Mouse (Mus musculus) kidney, adult 11 months (tissue): ENCODE results near the gene Tcl1b1.
"Not testable (repeated sequence)": the region's sequence is repeated elsewhere in the genome, so short reads cannot be mapped to it uniquely, and the experiment has no call there.

Experiments
- DNase-seq: peaks from one replicate; pipeline ENCODE4 v3.0.0; 2022

The Tcl1b1 gene

DNA sequence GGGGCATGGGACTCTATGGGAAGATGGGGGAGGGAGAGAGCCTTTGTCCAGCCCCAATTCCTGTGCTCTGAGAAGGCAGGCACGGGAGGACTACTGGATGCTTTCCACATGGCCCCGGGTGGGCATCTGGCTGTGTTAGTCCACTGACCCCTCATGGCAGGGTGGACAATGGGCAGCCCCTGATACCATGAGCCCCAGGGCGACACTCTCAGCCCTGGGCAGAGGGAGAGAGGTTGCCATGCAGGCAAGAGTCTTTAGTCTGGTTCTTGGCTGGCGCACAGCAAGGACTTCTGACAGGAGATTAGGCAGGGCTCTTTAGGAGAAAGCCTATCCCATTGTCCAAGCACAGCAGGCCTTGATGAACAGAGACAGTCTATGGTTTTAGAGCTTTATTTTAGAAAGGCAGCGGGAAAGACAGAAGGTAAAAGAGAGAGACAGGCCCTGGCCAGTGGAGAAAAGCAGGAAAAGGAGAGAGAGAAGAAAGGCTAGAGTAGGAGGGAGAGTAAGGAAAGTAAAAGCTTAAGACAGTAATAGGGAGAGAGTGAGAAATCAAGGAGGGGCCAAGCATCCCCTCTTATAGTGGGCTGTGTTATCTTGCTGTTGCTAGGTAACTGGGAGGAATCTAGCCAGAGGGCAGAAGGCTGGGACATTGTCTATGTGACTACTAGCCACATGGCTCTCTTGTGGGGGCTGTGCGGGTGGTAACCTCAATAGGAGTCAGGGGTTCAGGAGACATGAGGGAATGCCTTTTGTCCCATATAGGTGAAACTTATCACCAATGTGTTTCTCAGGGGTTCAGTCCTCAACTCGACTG, 40.4 kb downstream of the Tcl1b1 start:
- DNase-seq, result not testable (repeated sequence)

DNA sequence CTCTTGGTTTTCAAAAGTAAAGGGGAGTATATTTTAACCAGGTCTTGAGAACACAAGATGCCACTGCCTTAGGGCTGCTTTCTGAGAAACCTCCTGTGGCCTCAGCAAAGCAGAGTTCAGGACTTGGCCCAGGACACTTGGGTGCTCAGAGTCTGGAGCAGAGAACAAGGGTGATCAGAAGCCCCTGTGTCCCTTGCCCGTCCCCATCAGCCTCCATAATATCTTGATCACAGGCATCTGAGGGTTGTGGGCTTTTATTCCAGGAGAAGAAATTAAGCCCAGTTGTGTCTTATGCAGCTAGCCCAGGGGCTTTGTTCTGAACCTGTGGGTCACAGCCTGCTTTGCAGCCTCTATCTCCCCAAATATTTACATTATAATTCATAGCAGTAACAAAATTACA, 42.2 kb downstream of the Tcl1b1 start, which contains the start of gene Tcl1b4:
TSS of gene Tcl1b4 (plus strand) at position 301 of the 400 bp plus-strand sequence.
- DNase-seq, result not testable (repeated sequence)

DNA sequence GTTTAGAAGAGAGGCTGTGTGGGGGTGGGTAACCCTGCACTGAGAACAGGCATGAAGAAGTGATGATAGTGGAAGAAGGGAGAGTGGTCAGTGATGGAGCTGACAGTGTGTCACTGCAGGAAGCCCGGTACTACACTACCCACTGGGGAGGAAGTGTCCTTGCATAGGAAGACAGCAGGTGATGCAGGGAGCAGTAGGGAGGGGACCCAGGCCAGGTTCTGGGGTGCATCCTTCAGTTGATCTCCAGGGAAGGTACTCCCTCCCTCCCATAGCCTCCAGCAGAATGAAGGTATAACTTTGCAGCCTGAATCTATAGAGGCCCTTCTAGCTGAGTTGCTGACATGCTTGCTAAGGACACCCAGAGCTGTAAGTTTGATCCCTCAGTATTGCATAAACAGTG, 47.6 kb downstream of the Tcl1b1 start:
- DNase-seq, result no peak

DNA sequence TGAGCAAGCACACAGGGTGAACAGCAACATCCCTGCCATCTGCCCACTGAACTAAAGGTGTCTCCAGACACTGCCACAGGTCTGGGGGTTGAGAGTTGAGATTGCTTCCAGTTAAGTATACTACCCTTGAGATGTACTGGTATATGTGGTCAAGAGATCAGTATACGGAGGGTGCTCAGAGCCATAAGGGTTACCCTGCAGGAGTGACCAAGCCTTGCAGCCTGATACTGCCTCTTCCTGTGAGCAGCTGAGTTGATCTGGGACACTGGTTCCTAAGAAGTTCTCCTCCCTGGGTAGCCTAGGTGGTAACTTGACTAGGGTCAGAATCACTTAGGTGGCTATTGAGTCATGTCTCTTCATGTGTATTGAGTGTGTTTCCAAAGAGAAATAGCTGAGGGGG, 49.0 kb downstream of the Tcl1b1 start:
- no peak for DNase-seq

DNA sequence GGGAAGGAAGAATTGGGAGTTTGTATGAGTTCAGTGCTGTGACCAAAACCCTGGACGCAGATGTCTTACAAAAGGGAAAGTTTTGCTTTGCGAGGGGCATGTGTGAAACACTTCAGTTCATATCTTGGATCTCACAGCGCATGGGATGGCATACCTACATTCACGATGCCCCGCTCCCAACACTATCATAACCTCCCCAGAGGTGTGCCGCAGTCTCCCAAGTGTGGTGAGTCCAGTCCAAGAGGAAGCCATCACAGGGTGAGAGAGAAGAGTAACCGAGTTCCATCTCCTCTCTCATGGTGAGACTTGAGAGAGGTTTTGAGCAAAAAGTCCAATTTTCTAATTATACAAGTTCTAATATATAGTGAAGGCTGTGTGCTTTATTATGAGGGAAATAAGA, 49.7 kb downstream of the Tcl1b1 start:
- DNase-seq, result no peak
